Mouse (Mus musculus): ENCODE data around the gene Dupd1.

The Dupd1 gene

DNA sequence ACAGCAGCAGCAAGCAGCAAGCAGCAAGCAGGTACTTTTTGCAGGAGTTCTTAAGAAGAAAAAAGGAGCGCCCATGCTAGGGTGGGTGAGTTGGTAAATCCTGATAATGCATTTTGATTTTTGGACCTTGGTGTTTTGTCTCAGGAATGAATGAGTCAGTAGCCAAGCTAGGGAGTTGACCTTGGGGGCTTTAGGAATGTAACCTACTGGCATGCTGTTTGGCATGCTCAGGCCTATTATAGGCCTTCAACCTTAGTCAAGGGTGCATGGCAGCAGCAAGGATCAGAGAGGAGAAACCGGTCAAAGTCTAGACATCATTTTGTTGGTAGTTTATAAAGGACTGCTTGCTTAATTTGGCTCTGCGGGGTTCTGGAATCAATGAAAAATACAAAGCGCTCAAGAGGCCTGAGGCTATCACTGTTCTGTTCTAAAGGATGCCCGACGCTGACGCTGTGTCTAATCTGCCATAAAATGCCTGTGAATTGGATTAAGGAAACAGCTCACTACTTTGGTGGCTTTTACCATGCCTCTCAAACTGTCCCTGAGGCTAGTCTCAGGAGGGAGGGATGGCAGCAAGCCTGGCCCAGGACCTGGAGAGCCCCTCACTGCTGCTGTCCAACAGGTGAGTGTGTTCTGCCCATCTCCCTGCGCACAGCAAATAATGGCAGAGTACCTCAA, 7.8 kb upstream of the Dupd1 start:
- no peak for DNase-seq (ENCODE audit: low read depth, low spot score)

DNA sequence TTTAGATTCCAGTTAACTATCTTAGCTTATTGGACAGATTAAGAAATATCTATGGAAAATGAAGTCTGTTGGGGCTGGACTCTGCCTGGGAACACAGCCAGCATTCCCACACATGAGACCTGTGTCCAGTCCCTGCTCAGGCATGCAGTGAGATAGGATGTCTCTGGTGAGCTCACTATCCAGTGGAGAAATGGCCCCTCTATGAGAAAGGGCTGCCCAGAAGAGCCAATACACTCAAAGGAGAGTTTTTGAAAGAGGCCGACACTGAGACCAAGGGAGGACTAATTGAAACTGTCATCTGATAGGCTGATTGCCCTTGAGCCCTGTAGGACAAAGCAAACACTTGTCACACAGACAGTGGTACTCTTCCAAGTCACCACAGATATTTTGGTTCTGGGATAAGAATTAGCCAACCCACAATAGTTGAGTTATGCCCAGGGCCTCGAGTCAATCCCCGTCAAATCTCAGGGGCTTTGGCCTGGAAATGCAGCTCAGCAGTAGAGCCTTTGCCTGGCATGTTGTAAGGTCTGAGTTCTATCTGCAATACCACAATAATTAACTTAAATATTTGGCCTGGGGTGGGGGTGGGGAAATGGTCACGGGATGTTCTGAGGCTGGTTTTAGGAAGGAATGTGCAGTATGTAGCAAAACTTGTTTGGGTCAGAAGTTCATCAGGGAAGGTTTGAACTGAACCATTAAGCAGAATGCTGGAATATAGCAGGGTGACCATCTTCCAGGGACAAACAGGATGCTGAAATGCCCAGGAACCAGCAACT, 6.2 kb upstream of the Dupd1 start:
- DNase-seq (ENCODE audit: low read depth, low spot score) = no peak

DNA sequence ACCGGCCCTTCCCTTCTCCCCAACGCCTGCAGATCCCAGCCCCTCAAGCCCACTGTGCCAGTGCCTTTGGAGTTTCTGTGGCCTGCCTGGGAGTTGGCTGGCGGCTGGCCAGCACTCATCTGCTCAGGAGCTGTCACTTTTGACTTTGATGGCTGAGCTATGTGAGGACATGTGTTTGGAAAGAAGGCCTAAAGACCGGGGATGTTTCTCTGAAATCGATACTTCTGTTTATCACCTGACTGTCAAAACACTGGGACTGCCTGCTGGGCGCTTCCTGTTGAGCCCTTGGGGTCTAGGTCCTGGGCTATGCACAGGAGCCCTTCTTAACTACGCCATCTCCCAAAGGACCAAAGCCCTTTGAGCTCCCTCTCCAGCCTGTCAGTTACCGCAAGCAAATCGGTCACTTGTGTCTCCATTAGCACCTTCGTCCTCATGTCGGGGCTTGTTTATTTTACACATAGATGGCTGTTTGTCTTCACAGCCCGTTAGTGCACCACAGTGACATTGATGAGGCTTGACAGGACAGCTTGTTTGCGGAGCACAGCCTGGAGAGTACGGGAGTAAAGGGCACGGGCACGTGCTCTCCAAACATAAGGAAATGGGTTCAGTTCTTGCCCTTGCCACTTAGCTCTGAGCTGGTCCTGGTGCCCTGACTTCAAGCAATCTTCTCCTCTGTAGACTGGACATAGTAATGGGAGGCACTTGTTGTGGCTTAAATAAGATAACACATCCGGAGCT, 5.4 kb upstream of the Dupd1 start:
- no peak for DNase-seq (ENCODE audit: low read depth, low spot score)

DNA sequence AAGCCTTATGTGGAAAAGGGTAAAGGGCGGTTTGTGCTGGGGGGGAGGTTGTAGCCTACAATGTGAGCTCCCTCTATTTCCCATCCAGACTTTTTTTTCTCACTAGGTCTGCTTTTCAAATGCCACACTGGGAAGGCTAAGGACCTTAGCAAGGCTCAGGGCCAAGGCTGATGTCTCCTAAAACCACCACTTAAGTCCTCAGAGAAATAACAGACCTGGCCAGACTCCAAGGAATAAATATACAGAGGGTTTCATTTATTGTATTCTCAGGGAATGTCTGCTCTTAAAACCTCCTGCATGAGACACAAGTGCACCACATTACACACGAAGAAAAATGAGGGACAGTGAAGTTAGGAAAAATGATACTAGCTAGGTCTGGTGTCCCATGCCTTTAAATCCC, 3.1 kb downstream of the Dupd1 start:
- DNase-seq (ENCODE audit: low read depth, low spot score) = no peak

DNA sequence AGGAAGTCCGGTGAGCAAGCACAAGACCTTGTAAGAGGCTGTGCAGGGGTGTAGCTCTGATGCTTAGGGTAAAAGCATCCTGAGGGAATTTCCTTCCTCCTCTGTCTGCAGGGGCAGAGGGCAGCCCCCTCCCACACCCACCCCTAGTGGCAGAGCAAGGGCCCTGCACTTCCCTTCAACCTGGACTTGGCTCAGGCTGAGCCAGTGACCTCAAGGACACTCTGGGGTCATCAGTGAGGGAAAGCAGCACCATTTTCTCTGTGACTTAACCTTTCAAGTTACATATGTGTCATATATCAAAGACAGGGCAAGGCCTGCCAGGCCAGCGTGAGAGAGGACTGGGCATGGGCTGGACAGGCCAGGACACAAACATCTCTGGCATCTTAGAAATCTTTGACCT, 4.8 kb downstream of the Dupd1 start:
- no peak for DNase-seq (ENCODE audit: low read depth, low spot score)

DNA sequence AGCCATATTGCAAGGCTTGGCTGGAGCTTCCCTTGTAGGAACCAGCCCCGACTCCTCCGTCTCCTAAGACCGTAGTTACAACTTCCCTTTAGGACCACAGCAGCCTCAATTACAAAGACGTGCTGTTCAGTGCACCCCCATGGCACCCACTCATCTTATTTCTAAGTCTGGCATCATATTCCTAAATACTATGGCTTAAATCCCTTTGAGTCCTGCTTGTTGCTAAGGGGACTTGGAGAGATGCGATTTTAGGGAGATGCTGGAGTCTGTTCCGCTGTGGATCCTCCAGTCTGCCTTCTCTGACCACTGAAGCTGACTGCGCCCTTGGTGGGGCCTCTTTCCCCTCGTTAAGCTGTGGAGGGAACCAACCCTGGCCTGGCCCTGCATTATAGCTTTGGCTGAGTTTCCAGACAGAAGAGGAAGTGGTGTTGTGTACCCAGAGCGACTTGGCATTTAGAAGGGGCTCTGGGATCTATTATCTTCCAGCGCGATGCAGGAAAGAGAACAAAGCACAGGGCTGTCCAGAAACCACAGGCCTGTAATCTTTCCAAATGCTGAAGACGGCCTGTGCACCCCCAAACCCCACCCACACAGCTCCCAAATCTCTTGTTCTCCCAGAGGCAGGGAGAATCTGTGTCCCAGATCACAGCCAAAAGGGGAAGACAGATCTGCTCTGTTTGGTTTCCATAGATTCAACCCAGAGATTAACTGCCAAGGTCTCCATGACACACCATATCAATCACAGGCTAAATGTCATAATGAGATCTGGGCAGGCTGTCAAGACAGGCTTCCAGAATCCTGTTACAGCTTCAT, 7.4 kb downstream of the Dupd1 start:
- DNase-seq (ENCODE audit: low read depth, low spot score) = no peak

DNA sequence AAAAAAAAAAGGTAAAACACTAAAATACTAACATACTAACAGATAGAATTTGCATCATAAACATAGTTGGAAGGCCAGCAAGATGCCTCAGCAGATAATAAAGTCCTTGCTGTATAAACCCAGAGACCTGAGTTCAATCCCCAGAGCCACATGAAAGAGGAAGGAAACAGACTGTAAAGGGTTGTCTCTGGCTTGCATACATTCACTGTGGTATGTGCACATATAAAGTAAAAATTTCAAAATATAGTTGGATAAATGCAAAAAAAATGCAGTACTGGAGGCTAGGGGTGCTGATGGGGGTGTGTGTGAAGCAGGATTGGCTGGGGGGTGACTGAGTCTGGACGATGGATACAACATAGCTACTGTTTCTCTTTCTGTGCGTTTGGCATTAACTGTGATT, 8.9 kb downstream of the Dupd1 start:
- DNase-seq (ENCODE audit: low read depth, low spot score) = no peak

DNA sequence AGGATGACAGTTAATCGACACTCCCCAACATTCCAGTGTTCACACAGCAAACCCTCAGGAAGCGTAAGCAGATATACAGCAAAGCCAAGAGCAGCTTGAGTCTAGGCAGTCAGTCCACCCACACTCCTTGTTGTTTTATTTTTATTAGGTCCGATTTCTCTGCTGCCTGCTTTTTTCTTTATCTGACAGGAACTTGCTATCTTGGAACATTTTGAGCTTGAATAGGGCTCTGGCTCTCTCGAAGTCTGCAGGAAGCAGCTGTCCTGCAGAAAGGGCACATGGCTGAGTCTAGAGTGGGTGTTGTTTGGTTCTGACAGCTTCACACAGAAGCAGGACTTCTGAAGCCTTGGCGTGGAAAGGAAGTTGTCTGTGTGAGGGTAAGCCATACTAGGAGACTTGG, 11.1 kb downstream of the Dupd1 start:
- DNase-seq (ENCODE audit: low read depth, low spot score) = no peak

DNA sequence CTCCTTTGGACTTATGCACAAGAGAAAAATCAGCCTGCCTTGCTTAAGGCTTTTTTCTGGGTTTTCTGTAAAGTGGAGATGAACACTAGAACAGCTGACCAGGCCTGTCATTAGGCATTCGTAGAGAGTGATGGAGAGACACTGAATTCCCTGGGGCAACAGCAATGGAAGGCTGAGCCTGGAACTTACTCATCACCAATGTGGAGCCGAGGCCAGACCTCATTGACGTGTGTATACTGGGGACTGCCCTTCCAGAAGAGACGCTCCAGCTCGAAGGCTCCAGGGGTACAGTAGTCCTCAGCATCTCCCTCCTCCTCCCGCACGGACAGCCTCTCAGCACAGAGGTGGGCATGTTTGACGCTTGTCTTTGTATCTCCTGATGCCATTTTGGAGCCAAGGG, 11.7 kb downstream of the Dupd1 start:
- DNase-seq (ENCODE audit: low read depth, low spot score) = no peak

DNA sequence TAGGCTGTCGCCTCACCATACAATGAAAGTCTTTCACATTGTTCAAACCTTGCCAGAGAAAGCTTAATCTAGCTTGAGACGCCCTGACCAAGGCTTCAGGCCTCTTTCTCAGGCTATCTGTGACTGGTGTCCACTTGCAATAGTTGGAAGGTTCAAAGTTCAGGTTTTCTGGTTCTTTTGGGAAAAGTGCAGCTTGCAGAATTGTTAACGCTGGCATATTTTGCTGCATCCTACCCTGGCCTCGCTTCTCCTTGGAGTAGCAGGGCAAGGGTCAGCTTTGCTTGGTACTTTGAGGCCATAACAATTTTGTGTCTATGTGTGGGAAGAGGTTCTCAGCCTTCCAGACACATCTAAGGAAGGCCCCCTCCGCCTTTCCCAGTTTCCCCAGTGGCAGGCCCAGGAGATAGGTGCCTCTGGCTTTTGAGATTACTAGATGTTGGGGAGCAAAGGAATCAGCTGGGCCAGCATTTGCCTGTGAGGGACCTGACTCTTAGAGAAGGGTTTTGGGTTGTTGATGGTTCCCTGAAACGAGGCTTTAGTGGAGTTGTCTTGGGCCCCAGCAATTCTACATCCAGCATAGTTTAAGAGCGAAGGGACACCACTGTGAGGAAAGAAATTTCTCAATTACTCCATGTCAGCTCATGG, 18.1 kb downstream of the Dupd1 start:
- DNase-seq (ENCODE audit: low read depth, low spot score) = no peak

DNA sequence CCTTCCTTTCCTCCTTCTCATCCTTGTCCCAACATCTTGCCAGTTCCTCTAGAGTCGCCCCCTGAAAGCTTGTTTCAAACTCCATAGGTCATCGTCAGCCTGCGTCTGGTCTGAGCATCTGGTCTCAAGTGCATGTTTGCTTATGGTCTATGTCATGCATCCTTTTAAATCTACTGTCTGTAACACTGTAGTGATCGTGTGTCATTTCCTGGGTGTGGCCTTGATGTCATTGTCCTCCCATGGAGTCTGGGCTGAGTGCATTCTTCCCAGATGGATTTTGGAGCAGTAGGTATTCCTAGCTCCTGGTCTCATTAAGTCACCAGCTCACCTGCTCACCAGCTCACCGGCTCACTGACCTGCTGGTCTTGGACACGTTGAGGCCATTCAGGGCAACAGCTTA, 19.4 kb downstream of the Dupd1 start:
- no peak for DNase-seq (ENCODE audit: low read depth, low spot score)

DNA sequence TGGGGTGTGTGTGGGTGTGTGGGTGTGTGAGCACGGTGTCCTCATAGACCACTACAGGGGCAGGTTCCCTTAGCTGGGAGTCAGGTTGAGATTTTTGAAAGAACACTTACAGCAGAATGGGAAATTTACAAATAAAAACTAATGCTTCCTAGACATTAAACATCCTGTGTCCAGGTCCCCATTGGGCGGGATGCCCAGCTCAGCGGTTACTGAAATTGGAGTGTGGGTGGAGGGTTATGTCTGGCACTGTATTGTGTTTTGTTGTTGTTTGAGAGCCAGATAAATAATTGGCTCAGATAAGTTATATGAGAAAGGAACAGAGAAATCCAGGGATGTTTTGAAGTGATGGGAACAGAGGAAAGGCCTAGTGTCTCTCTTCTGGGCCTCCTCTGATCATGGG, 23.3 kb downstream of the Dupd1 start:
- DNase-seq (ENCODE audit: low read depth, low spot score) = no peak

DNA sequence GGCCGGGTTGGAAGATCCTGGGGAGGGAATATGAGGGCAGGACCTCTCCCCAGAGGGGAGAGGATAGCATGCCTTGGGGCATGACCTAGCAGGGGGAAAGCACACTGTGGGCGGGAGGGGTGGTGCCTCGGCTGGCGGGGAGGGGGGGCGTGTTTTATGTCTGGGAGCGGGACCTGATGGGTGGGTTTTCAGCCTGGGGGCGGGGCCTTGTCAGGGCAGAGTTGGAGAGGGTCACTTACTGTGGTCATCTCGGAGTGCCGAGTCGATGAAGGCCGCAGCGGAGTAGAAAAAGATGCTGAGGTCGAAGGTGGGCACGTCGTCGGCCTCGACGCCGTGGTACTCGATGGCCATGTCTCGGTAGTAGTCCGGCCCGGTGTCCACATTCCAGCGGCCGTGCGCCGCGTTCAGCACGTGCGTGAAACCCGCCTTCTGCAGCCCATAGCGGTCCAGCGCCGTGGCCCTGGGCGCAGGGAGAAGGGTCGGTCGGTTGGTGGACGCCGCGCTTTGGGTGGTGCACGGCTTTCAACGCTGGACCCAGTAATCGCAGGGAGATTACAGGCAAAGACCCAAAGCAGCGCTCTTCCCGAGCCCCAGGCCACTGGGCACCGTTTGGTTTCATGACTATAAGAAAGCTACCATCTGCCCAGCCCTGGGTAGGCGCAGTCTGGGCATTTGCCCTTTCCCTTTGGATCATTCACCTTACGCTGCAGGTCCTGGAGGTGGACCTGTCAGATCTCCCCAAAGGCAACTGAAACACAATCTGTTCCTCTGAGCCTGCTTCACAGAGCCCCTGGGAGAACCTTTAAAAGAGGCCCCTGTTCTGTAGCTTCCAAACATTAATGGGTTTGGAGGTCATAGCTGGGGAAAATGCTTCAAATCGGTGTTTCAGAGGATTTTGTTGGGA, 27.7 kb downstream of the Dupd1 start:
- DNase-seq (ENCODE audit: low read depth, low spot score) = no peak

DNA sequence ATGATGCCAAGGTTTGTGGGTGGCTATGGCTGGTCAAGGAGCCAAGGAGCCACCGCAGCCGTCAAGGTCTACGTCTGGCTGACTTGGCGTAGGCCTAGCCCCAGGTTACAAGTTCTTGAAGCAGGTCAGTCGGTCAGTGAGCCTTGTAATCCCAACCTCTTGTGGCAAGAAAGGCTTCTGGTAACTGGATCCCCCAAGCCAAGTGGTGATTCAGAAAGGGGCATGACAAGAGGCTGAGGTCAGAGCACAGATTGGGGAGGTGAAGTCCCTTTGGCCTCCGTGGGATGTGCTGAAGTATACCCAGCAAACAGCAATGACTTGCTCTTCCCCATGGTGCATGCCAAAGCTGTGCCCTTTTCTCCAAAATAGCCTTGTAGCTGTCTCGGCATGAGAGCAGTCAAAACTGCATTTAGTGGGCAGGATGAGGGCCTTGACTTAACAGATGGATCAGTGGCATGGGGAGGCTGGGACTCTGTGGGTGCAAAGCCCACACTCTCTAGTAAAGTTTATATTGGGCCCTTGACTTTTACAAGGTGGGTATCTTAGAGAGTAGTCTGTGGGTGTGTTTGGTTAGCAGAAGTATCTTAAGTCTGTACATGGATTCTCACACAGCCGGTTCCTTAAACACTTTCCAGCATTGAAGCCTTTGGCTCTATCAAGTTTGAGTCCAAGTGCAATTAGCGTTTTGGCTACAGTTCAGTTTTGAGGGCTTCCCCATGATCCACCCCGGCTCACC, 28.8 kb downstream of the Dupd1 start:
- no peak for DNase-seq (ENCODE audit: low read depth, low spot score)

DNA sequence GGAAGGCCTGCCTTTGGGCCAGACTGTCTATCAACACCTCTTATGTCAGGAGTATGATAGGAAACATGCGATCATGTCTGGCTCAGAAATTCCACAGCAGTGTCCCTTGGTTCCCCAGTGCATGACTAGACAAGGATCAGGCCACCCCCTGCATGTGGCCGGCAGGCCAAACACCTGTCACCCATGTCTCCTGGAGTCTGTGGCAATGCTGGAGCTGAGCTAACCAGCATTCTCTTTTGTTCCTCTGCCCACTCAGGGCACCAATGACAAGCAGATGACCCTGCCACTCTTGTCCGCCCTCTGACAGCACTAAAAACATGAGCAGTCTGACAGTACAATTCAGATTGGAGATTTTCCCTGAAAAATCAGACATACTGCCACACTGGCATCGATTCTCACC, 30.5 kb downstream of the Dupd1 start:
- no peak for DNase-seq (ENCODE audit: low read depth, low spot score)

DNA sequence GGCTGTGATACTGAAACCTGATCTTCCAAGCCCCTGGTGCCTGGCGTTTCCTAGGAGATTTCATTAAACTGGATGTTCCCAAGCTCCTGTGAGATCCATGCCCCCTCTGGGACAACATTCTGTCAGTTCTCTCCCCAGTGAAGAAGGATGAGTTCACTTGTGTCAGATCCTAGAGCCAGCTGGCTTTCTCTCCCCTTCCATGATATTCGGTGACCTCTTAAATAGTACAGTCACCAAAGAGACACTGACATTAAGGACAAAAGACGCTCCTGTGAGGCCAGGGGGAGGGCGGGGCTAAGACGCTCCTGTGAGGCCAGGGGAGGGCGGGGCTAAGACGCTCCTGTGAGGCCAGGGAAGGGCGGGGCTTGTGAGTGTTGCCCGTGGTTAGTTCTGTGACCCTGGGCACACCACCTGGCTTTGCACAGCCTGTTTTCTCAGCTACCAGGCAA, 31.7 kb downstream of the Dupd1 start:
- DNase-seq (ENCODE audit: low read depth, low spot score) = peak; percentile 68

DNA sequence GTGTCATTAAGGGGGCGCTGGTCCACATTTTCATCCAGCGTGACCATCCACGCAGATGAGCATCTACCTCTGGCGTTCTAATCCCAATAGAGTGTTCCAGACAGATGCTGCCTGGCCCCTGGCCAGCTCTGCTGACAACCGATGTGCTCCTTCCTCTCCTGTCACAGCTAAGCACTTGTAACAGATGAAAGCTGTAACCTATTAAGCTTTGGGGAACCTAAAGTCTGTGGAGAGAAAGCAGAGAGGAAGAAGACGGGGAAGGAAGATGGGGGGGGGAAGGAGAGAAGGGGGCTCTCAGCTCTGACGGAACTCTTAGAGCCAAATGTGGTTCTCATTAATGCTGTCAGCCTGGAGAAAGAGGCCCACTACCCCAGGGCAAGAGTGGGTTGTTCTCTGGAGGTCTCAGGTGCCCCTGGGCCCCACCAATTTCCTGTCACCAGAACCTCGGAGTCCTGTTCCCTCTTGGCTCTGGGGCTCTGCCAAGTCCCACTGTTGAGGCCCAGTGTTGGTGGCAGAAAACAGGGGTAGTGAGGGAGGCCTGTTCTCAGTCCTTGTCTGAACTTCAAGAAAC, 34.7 kb downstream of the Dupd1 start:
- no peak for DNase-seq (ENCODE audit: low read depth, low spot score)

DNA sequence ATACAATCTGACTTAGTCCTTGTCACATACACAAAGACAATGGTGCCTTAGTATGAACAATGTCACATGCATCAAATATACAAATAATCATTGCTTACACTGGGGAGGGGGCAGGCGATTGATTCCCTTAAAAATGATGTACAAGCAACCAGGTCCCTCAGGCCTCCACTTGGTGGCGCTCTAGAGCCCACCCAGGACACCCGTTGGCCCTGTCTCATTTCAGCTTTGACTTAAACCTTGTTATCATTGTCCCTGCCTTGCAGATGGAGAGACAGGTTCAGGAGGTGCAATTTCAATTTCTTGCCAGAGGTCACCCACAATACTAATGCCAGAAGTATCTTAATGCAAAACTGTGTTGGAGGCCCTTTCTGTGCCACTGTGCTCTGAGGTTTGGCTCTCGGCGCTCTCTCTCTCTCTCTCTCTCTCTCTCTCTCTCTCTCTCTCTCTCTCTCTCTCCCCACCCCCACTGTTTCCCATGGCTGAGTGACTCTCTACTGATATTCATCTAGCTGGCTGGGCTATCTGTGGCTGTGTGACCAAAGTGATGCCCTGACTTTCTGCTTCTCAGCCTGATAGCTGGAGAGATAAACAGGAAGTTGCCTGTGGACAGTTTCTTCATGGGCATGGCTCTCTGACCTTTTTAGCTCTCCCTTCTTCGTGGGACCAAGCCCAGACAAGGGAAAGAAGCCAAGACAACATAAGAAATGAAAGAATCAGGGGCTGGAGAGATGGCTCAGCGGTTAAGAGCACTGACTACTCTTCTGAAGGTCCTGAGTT, 35.7 kb downstream of the Dupd1 start:
- no peak for DNase-seq (ENCODE audit: low read depth, low spot score)

All from c-Kit-negative CD71-positive TER-119-positive erythroid progenitor cells, embryonic 14.5 days (primary cell).